Mouse (Mus musculus) splenic B cell, adult 2 months (primary cell): ENCODE measurements around the gene Slc2a12.
A peak's percentile ranks its signal among the peaks of the same experiment; 100 is the strongest.

Experiments used
- DNase-seq: peaks from one replicate; pipeline ENCODE4 v3.0.0-alpha.2; 2011; ENCODE audit warnings: low read depth, low spot score
- H3K27me3 ChIP-seq: 2 replicates; pipeline ENCODE4 v1.6.1; 2012; ENCODE audit warnings: mild to moderate bottlenecking, low read length, moderate library complexity, mixed read lengths; ENCODE audit not compliant: control insufficient read depth, poor library complexity, insufficient read depth, severe bottlenecking
- H3K36me3 ChIP-seq: 2 replicates; pipeline ENCODE4 v1.6.1; 2012; ENCODE audit warnings: mild to moderate bottlenecking, low read length, moderate library complexity, mixed read lengths; ENCODE audit not compliant: control insufficient read depth, poor library complexity, insufficient read depth, severe bottlenecking

The Slc2a12 gene

GRCm38 (mm10) chr10:22699487-22700335, 54.9 kb downstream of the Slc2a12 start:
- Histone ChIP-seq H3K36me3 (0 out of 2 replicates have a peak, but pooled peaks cover 1% of the 10 kb centered on the region), H3K27me3 (no peaks in the 10 kb centered on the region)
- no peak for DNase-seq

- 0 out of 2 replicates have a peak, but pooled peaks cover 1% of the 10 kb centered on the region for H3K36me3 ChIP-seq
- H3K27me3 ChIP-seq: no peaks in the 10 kb centered on the region
- no peak for DNase-seq
These were observed 56.0 kb downstream of the Slc2a12 start for GRCm38 (mm10) chr10:22700773-22701172.

GRCm38 (mm10) chr10:22701485-22702315, 56.9 kb downstream of the Slc2a12 start:
- Histone ChIP-seq H3K36me3 (peaks cover 1% of the 10 kb centered on the region; the same call in 1 of the 2 replicates), H3K27me3 (no peaks in the 10 kb centered on the region)
- DNase-seq: no peak

- H3K36me3 ChIP-seq: peaks cover 4% of the 10 kb centered on the region; the same call in 1 of the 2 replicates
- DNase-seq: no peak
- no peaks in the 10 kb centered on the region for H3K27me3 ChIP-seq
These were observed 59.0 kb downstream of the Slc2a12 start for GRCm38 (mm10) chr10:22703844-22704243.

GRCm38 (mm10) chr10:22708190-22708843, 63.5 kb downstream of the Slc2a12 start:
- H3K27me3 ChIP-seq: no peaks in the 10 kb centered on the region
- DNase-seq: no peak
- peaks cover 6% of the 10 kb centered on the region; the same call in 1 of the 2 replicates for H3K36me3 ChIP-seq

GRCm38 (mm10) chr10:22710173-22710777, 65.5 kb downstream of the Slc2a12 start:
- Histone ChIP-seq H3K36me3 (peaks cover 6% of the 10 kb centered on the region; the same call in 1 of the 2 replicates), H3K27me3 (no peaks in the 10 kb centered on the region)
- DNase-seq: no peak

GRCm38 (mm10) chr10:22712955-22713354, 68.1 kb downstream of the Slc2a12 start:
- H3K27me3 ChIP-seq: no peaks in the 10 kb centered on the region
- DNase-seq: no peak

GRCm38 (mm10) chr10:22714520-22714919, 69.7 kb downstream of the Slc2a12 start:
- DNase-seq: peak; percentile 68
- Histone ChIP-seq H3K27me3 (no peaks in the 10 kb centered on the region), H3K36me3 (peaks cover 2% of the 10 kb centered on the region; the same call in 1 of the 2 replicates)

More at GRCm38 (mm10) chr10:22712955-22713354, 68.1 kb downstream of the Slc2a12 start:
- peaks cover 3% of the 10 kb centered on the region; the same call in 1 of the 2 replicates for H3K36me3 ChIP-seq

- Histone ChIP-seq H3K36me3 (no peaks in the 10 kb centered on the region; the same call in 1 of the 2 replicates), H3K27me3 (no peaks in the 10 kb centered on the region)
- peak; percentile 8 for DNase-seq
These were observed 73.7 kb downstream of the Slc2a12 start for GRCm38 (mm10) chr10:22718475-22718874.

- Histone ChIP-seq H3K27me3 (no peaks in the 10 kb centered on the region), H3K36me3 (no peaks in the 10 kb centered on the region; the same call in 1 of the 2 replicates)
- DNase-seq: no peak
These were observed 76.1 kb downstream of the Slc2a12 start for GRCm38 (mm10) chr10:22720781-22721529.

GRCm38 (mm10) chr10:22725166-22725565, 80.4 kb downstream of the Slc2a12 start:
- H3K27me3 ChIP-seq: no peaks in the 10 kb centered on the region
- H3K36me3 ChIP-seq: no peaks in the 10 kb centered on the region
- DNase-seq: no peak

GRCm38 (mm10) chr10:22726295-22726694, 81.5 kb downstream of the Slc2a12 start:
- DNase-seq: no peak
- Histone ChIP-seq H3K27me3 (no peaks in the 10 kb centered on the region), H3K36me3 (no peaks in the 10 kb centered on the region)

- no peak for DNase-seq
- H3K36me3 ChIP-seq: no peaks in the 10 kb centered on the region
- no peaks in the 10 kb centered on the region for H3K27me3 ChIP-seq
These were observed 83.4 kb downstream of the Slc2a12 start for GRCm38 (mm10) chr10:22728257-22728656.
